Mouse (Mus musculus) B cell, adult 2 months (primary cell): ENCODE measurements around the gene Fkbp6.

ENCODE experiments used
- DNase-seq, 2 experiments: peaks; one replicate each; pipeline ENCODE4 v3.0.0; 2022

Fkbp6 gene

GRCm38 (mm10) chr5:135349862-135350261 is at the start of gene Fkbp6:
Gene Fkbp6, minus strand, starts transcription at chr5:135350044.
- DNase-seq, result no peak

- DNase-seq, result no peak
Observed at GRCm38 (mm10) chr5:135399382-135399781, 49.5 kb upstream of the Fkbp6 start.

- peak; percentile 64 to 66 for DNase-seq
Observed at GRCm38 (mm10) chr5:135395826-135396225, 46.0 kb upstream of the Fkbp6 start.

DNA sequence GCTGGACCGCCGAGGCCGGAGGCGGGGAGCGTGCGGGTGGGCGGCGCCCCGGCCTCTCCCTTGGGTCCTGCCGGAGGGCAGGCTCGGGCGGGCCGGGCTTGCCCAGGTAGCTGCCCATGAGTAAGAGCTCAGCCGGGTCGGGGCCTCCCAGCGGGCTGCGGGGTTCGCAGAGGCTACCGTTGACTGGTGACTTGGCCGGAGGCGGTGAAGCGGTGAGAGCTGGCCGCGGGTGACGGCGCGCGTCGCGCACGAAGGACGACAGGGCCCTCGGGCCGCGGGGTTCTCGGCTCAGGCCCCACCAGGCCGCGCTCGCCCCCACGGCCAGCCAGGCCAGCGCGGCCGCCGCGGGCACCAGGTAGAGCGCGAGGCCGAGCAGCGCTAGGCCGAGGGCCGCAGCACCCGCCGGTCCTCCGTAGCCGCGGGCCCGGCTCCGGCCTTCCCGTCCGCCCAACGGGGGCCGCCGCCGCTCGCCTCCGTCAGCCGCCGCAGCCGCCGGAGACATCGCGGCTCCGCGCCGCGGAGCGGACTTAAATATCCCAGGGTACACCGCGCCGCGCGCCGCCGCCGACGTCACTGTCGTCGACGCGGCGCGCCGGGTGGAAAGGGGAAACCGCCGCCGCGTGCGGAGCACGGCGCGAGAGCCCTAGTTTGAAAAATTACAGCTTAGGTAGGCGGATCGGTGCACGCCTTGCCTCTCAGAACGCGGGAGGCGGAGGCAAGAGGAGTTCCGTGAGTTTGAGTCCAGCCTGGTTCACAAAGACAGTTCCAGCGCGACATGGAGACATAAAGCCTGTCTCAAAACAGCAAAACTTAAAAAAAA is 44.4 kb upstream of the Fkbp6 start, which contains the start of gene Pom121:
Gene Pom121, minus strand, starts transcription at position 543 of the 820 bp plus-strand sequence.
- DNase-seq, result peak; percentile 87 to 88

- no peak for DNase-seq
Observed at GRCm38 (mm10) chr5:135383771-135384170, 33.9 kb upstream of the Fkbp6 start.

GRCm38 (mm10) chr5:135382746-135383145 is 32.9 kb upstream of the Fkbp6 start:
- no peak for DNase-seq

- no peak for DNase-seq
Observed at GRCm38 (mm10) chr5:135381356-135381925, 31.6 kb upstream of the Fkbp6 start.

DNA sequence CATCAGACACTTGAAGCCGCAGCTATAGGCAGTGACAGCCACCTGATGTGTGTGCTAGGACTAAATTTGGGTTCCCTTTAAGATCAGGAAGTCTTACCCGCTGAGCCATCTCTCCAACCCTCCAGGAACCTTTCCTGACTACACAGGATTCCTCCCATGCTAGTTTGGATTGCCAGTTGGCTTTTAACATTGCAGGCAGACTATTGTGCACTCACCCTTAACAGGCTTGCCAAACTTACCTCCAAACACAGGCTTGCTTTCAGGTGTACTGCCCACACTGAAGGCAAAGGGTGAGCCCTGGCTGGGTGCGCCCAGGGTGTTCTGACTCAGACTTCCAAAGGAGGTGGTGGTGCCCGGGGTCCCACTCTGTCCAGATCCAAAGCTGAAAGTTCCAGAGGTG is 30.8 kb upstream of the Fkbp6 start:
- no peak for DNase-seq

- no peak for DNase-seq
Observed at GRCm38 (mm10) chr5:135376341-135376740, 26.5 kb upstream of the Fkbp6 start.

DNA sequence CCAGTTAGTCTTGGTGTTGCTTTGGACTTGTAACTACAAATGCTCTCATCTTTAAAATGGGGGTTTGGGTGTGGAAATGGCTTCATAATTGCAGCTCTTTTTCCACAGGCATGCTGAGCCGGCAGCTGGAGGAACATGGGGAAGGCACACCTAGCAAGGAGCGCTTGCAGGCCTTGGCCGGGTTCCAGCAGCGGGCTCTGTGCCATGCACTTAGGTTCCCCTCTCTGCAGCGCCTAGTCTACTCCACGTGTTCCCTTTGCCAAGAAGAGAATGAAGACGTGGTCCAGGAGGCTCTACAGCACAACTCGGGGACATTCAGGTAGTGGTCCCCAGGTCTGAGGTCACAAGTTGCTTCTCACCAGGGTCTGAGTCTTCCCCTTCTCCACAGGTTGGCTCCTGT is 25.3 kb upstream of the Fkbp6 start:
- DNase-seq, result no peak

DNA sequence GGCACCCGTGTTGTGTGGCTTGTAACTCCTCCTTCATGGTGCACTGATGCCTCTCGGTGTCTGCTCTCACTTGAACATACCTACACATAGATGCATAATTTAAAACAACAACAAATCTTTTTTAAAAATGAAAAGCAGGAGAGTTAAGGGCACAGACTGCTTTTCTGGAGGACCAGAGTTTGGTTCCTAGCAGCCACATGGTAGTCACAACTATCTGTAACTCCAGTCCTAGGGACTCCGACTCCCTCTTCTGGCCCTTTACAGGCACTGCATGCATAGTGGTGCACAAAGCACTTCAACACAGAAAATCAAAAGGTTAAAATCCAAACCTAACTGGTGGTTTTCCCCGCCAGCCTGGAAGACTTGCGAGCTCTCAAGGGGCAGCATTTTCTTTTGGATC is 23.8 kb upstream of the Fkbp6 start:
- DNase-seq, result no peak

- DNase-seq, result no peak
Observed at GRCm38 (mm10) chr5:135371195-135371594, 21.4 kb upstream of the Fkbp6 start.

DNA sequence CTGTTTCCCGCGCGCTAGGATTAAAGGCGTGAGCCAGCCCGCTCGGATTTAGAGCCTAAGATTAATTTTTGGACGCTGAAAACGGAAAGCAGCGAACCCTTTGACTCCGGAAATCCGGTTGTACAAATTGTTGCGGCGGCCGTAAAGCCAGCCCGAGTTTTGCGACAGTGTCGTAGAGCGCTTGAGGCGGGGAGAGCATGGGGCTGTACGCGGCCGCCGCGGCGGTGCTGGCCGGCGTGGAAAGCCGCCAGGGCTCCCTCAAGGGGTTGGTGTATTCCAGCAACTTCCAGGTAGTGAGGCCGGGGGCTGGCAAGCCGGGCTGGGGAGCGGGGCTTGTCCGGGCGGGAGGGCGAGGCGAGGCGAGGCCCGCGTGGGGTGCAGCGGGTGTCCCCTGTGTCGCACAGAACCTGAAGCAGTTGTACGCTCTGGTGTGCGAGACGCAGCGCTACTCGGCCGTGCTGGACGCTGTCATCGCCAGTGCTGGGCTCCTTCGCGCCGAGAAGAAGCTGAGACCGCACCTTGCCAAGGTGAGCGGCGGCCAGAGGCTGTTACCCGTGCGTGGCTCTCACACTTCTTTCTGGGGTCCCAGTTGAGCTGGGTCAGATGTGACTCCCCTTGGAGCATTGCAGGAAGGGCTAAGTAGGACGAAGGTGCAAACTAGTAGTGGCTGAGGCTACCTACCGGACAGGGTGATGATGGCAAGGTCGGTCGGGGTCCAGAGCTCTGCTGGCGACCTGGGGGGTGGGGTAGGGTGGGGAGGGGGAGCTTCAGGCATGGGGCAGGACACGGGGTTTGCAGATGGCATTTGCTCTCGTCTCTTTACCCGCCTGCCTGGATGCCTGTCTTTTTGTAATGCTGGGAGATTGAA is 20.2 kb upstream of the Fkbp6 start, which contains the start of gene Nsun5:
Gene Nsun5, plus strand, starts transcription at position 167 of the 868 bp plus-strand sequence.
- peak; percentile 91 to 92 for DNase-seq

DNA sequence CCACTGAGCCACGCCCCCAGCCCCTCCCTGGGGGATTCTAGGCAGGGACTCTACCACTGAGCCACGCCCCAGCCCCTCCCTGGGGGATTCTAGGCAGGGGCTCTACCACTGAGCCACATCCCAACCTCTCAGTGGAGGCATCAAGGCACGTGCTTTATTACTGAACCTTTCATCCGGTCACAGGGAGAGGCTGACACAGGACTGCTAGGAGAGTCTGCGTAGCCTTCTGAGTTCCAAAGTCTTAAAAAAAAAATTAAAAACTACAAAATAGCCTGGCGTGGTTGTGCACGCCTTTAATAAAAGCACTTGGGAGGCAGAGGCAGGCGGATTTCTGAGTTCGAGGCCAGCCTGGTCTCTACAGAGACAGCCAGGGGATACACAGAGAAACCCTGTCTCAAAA is 19.4 kb upstream of the Fkbp6 start:
- DNase-seq, result peak; percentile 28 to 30

- DNase-seq, result no peak
Observed at GRCm38 (mm10) chr5:135368312-135368711, 18.5 kb upstream of the Fkbp6 start.

DNA sequence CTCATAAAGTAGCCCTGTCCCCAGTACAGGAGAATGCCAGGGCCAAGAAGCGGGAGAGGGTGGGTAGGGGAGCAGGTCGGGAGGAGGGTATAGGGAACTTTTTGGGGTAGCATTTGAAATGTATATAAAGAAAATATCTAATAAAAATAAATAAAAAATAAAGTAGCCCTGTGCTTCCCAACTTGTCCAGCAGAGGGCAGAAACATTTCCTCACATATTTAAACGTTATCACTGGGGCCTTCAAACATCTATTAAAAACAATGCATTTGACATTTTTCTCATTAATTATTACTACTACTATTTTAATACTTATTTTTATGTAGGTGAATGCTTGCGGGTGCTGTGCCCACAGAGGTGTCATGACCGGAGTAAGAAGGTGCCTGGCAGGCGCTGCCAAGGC is 18.0 kb upstream of the Fkbp6 start:
- peak; percentile 50 to 54 for DNase-seq

GRCm38 (mm10) chr5:135363540-135363939 is 13.7 kb upstream of the Fkbp6 start:
- DNase-seq, result peak; percentile 32 to 34

GRCm38 (mm10) chr5:135362572-135362971 is 12.7 kb upstream of the Fkbp6 start:
- no peak for DNase-seq

- DNase-seq, result no peak
Observed at GRCm38 (mm10) chr5:135359772-135360171, 9.9 kb upstream of the Fkbp6 start.

DNA sequence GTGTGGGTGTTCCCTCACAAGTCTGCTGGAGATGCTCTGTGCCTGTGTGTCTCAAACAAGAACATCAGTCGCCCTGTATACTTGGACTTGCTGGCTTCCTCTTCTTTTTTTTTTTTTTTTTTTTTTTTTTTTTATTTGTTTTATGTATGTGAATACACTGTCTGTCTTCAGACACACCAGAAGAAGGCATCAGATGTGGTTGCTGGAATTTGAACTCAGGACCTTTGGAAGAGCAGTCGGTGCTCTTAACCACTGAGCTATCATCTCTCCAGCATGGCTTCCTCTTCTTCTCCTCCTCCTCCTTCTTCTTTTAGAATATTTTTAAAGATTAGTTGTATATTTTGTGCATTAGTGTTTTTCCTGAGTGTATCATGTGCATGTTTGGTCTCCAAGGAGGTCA is 7.7 kb upstream of the Fkbp6 start:
- peak; percentile 42 for DNase-seq

DNA sequence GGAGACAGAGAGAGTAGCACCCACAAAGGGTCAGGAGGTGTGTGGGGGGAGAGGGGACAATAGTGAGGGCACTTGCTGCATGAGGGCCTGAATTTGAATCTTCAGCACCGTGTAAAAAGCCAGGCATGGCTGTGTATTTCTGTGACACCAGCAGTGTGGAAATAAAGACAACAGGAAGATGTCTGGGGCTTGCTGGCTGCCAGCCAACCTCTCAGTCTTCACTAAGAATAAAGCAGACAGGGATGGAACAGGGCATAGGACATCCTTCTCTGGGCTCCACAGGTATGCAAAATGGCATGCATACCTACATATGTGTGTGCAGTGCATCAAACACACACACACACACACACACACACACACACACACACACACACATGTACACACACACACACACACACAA is 6.2 kb upstream of the Fkbp6 start:
- DNase-seq, result no peak

GRCm38 (mm10) chr5:135353564-135353963 is 3.7 kb upstream of the Fkbp6 start:
- no peak for DNase-seq

GRCm38 (mm10) chr5:135352995-135353394 is 3.2 kb upstream of the Fkbp6 start, which contains the start of gene Trim50:
Gene Trim50, plus strand, starts transcription at chr5:135353295.
- DNase-seq, result no peak
